Mouse (Mus musculus): ENCODE data around the gene Rfc2. TPM values are rescaled to one million over a fixed set of nuclear protein-coding genes. Genes with fewer than 3 reads are reported as not detected.

Gene Rfc2
- polyA plus RNA-seq, 1 experiment from 2014 or later = 256 TPM

GRCm38 (mm10) chr5:134611810-134612521 lies 30.8 kb downstream of the Rfc2 start:
- H3K9ac ChIP-seq (ENCODE audit: low read length) = no peak overlapping the region
- H3K36me3 ChIP-seq (ENCODE audit: control insufficient read depth, insufficient read depth, low read length) = peaks cover 9% of the 10 kb centered on the region
- no peak overlapping the region for H3K4me2 ChIP-seq (ENCODE audit: low read length)
- no peak overlapping the region for H3K4me3 ChIP-seq (ENCODE audit: low read depth, low read length)
- H3K9me3 ChIP-seq (replicated peaks; ENCODE audit: control insufficient read depth, low read length) = no peaks in the 10 kb centered on the region
- no peaks in the 10 kb centered on the region for H3K4me1 ChIP-seq (ENCODE audit: control insufficient read depth, insufficient read depth, low read length)
- 78% methylated on average over 8 of the region's 8 CpGs for WGBS
- no peak overlapping the region for H3K27ac ChIP-seq (ENCODE audit: low read depth, low read length)
- no peaks in the 10 kb centered on the region for H3K27me3 ChIP-seq (replicated peaks; ENCODE audit: control insufficient read depth, insufficient read depth, low read length)
- DNase-seq (ENCODE audit: low spot score) = no peak
- no peak for ATAC-seq

- WGBS = 88% methylated on average over 9 of the region's 9 CpGs
- no peak overlapping the region for H3K27ac ChIP-seq (ENCODE audit: low read depth, low read length)
These were observed 32.6 kb downstream of the Rfc2 start for GRCm38 (mm10) chr5:134613727-134614126.

GRCm38 (mm10) chr5:134614296-134614695 lies 33.1 kb downstream of the Rfc2 start:
- no peak overlapping the region for H3K4me2 ChIP-seq (ENCODE audit: low read length)
- ATAC-seq (no peak), DNase-seq (ENCODE audit: low spot score) (no peak)
- H3K9me3 ChIP-seq (replicated peaks; ENCODE audit: control insufficient read depth, low read length) = no peaks in the 10 kb centered on the region
- peaks cover 31% of the 10 kb centered on the region for H3K36me3 ChIP-seq (ENCODE audit: control insufficient read depth, insufficient read depth, low read length)
- no peaks in the 10 kb centered on the region for H3K27me3 ChIP-seq (replicated peaks; ENCODE audit: control insufficient read depth, insufficient read depth, low read length)
- no peak overlapping the region for H3K9ac ChIP-seq (ENCODE audit: low read length)
- no peak overlapping the region for H3K27ac ChIP-seq (ENCODE audit: low read depth, low read length)
- H3K4me3 ChIP-seq (ENCODE audit: low read depth, low read length) = no peak overlapping the region
- no peaks in the 10 kb centered on the region for H3K4me1 ChIP-seq (ENCODE audit: control insufficient read depth, insufficient read depth, low read length)
- 94% methylated on average over 8 of the region's 8 CpGs for WGBS

More at GRCm38 (mm10) chr5:134613727-134614126, 32.6 kb downstream of the Rfc2 start:
- Histone ChIP-seq H3K4me2 (ENCODE audit: low read length) (no peak overlapping the region), H3K9ac (ENCODE audit: low read length) (no peak overlapping the region), H3K9me3 (replicated peaks; ENCODE audit: control insufficient read depth, low read length) (no peaks in the 10 kb centered on the region), H3K36me3 (ENCODE audit: control insufficient read depth, insufficient read depth, low read length) (peaks cover 25% of the 10 kb centered on the region), H3K27me3 (replicated peaks; ENCODE audit: control insufficient read depth, insufficient read depth, low read length) (no peaks in the 10 kb centered on the region), H3K4me1 (ENCODE audit: control insufficient read depth, insufficient read depth, low read length) (no peaks in the 10 kb centered on the region), H3K4me3 (ENCODE audit: low read depth, low read length) (no peak overlapping the region)
- ATAC-seq = no peak
- no peak for DNase-seq (ENCODE audit: low spot score)

GRCm38 (mm10) chr5:134614802-134615201 lies 33.6 kb downstream of the Rfc2 start, which contains the start of gene Lat2:
Lat2 (minus strand) TSS chr5:134615025.
- Histone ChIP-seq H3K4me1 (ENCODE audit: control insufficient read depth, insufficient read depth, low read length) (no peaks in the 10 kb centered on the region), H3K9me3 (replicated peaks; ENCODE audit: control insufficient read depth, low read length) (no peaks in the 10 kb centered on the region), H3K36me3 (ENCODE audit: control insufficient read depth, insufficient read depth, low read length) (peaks cover 36% of the 10 kb centered on the region), H3K27ac (ENCODE audit: low read depth, low read length) (no peak within 1 kb of the TSS), H3K9ac (ENCODE audit: low read length) (no peak within 1 kb of the TSS), H3K4me3 (ENCODE audit: low read depth, low read length) (no peak within 1 kb of the TSS), H3K4me2 (ENCODE audit: low read length) (no peak within 1 kb of the TSS), H3K27me3 (replicated peaks; ENCODE audit: control insufficient read depth, insufficient read depth, low read length) (no peaks in the 10 kb centered on the region)
- DNase-seq (ENCODE audit: low spot score) = no peak
- ATAC-seq = no peak
- WGBS = 86% methylated on average over 7 of the region's 7 CpGs

- 91% methylated on average over 8 of the region's 8 CpGs for WGBS
These were observed 34.2 kb downstream of the Rfc2 start for GRCm38 (mm10) chr5:134615380-134615779.

GRCm38 (mm10) chr5:134615780-134616179 lies 34.6 kb downstream of the Rfc2 start:
- Histone ChIP-seq H3K27me3 (replicated peaks; ENCODE audit: control insufficient read depth, insufficient read depth, low read length) (no peaks in the 10 kb centered on the region), H3K9me3 (replicated peaks; ENCODE audit: control insufficient read depth, low read length) (no peaks in the 10 kb centered on the region), H3K9ac (ENCODE audit: low read length) (no peak overlapping the region), H3K27ac (ENCODE audit: low read depth, low read length) (no peak overlapping the region), H3K4me1 (ENCODE audit: control insufficient read depth, insufficient read depth, low read length) (no peaks in the 10 kb centered on the region), H3K4me2 (ENCODE audit: low read length) (no peak overlapping the region), H3K4me3 (ENCODE audit: low read depth, low read length) (no peak overlapping the region), H3K36me3 (ENCODE audit: control insufficient read depth, insufficient read depth, low read length) (peaks cover 46% of the 10 kb centered on the region)
- no peak for ATAC-seq
- DNase-seq (ENCODE audit: low spot score) = no peak
- 80% methylated on average over 4 of the region's 4 CpGs for WGBS

More at GRCm38 (mm10) chr5:134615380-134615779, 34.2 kb downstream of the Rfc2 start:
- Histone ChIP-seq H3K36me3 (ENCODE audit: control insufficient read depth, insufficient read depth, low read length) (peaks cover 42% of the 10 kb centered on the region), H3K4me1 (ENCODE audit: control insufficient read depth, insufficient read depth, low read length) (no peaks in the 10 kb centered on the region), H3K9ac (ENCODE audit: low read length) (no peak overlapping the region), H3K27ac (ENCODE audit: low read depth, low read length) (no peak overlapping the region), H3K4me2 (ENCODE audit: low read length) (no peak overlapping the region), H3K4me3 (ENCODE audit: low read depth, low read length) (no peak overlapping the region), H3K27me3 (replicated peaks; ENCODE audit: control insufficient read depth, insufficient read depth, low read length) (no peaks in the 10 kb centered on the region), H3K9me3 (replicated peaks; ENCODE audit: control insufficient read depth, low read length) (no peaks in the 10 kb centered on the region)
- DNase-seq (ENCODE audit: low spot score) (no peak), ATAC-seq (no peak)

- H3K4me3 ChIP-seq (ENCODE audit: low read depth, low read length) = no peak overlapping the region
- no peaks in the 10 kb centered on the region for H3K27me3 ChIP-seq (replicated peaks; ENCODE audit: control insufficient read depth, insufficient read depth, low read length)
- no peak overlapping the region for H3K9ac ChIP-seq (ENCODE audit: low read length)
- WGBS = 60% methylated on average over 3 of the region's 3 CpGs
- no peak overlapping the region for H3K27ac ChIP-seq (ENCODE audit: low read depth, low read length)
- H3K4me1 ChIP-seq (ENCODE audit: control insufficient read depth, insufficient read depth, low read length) = no peaks in the 10 kb centered on the region
- H3K36me3 ChIP-seq (ENCODE audit: control insufficient read depth, insufficient read depth, low read length) = peaks cover 59% of the 10 kb centered on the region
- H3K9me3 ChIP-seq (replicated peaks; ENCODE audit: control insufficient read depth, low read length) = no peaks in the 10 kb centered on the region
- H3K4me2 ChIP-seq (ENCODE audit: low read length) = no peak overlapping the region
- DNase-seq (ENCODE audit: low spot score) (peak; percentile 11), ATAC-seq (no peak)
These were observed 35.9 kb downstream of the Rfc2 start for GRCm38 (mm10) chr5:134617071-134617470.

- Histone ChIP-seq H3K9ac (ENCODE audit: low read length) (no peak overlapping the region), H3K4me3 (ENCODE audit: low read depth, low read length) (no peak overlapping the region), H3K36me3 (ENCODE audit: control insufficient read depth, insufficient read depth, low read length) (peaks cover 87% of the 10 kb centered on the region), H3K4me2 (ENCODE audit: low read length) (no peak overlapping the region), H3K9me3 (replicated peaks; ENCODE audit: control insufficient read depth, low read length) (no peaks in the 10 kb centered on the region), H3K27ac (ENCODE audit: low read depth, low read length) (no peak overlapping the region), H3K27me3 (replicated peaks; ENCODE audit: control insufficient read depth, insufficient read depth, low read length) (no peaks in the 10 kb centered on the region), H3K4me1 (ENCODE audit: control insufficient read depth, insufficient read depth, low read length) (no peaks in the 10 kb centered on the region)
- ATAC-seq = no peak
- WGBS = 95% methylated on average over 9 of the region's 9 CpGs
- DNase-seq (ENCODE audit: low spot score) = no peak
These were observed 39.3 kb downstream of the Rfc2 start for GRCm38 (mm10) chr5:134620457-134620856.

- Histone ChIP-seq H3K4me1 (ENCODE audit: control insufficient read depth, insufficient read depth, low read length) (no peaks in the 10 kb centered on the region), H3K27me3 (replicated peaks; ENCODE audit: control insufficient read depth, insufficient read depth, low read length) (no peaks in the 10 kb centered on the region), H3K36me3 (ENCODE audit: control insufficient read depth, insufficient read depth, low read length) (peaks cover 94% of the 10 kb centered on the region), H3K27ac (ENCODE audit: low read depth, low read length) (no peak overlapping the region), H3K9ac (ENCODE audit: low read length) (no peak overlapping the region), H3K4me2 (ENCODE audit: low read length) (no peak overlapping the region), H3K9me3 (replicated peaks; ENCODE audit: control insufficient read depth, low read length) (no peaks in the 10 kb centered on the region), H3K4me3 (ENCODE audit: low read depth, low read length) (no peak overlapping the region)
- DNase-seq (ENCODE audit: low spot score) = no peak
- 94% methylated on average over 16 of the region's 16 CpGs for WGBS
- ATAC-seq = no peak
These were observed 40.0 kb downstream of the Rfc2 start for GRCm38 (mm10) chr5:134621099-134621640.

All from forebrain, embryonic 14.5 days (tissue).